Mouse (Mus musculus) stomach, postnatal 0 days (tissue): ENCODE data around the gene Slc16a8.

ENCODE experiments used
- CTCF ChIP-seq: IDR thresholded peaks from 2 replicates; pipeline ENCODE4 v1.5.1; 2016; ENCODE audit warnings: antibody characterized with exemption, low read depth, mild to moderate bottlenecking, moderate library complexity
- EP300 ChIP-seq: optimal IDR thresholded peaks from 2 replicates; pipeline ENCODE3; 2016; ENCODE audit warnings: antibody characterized with exemption

- TF ChIP-seq CTCF (no peak), EP300 (no peak)
Measured at GRCm38 (mm10) chr15:79202575-79202974, 52.0 kb downstream of the Slc16a8 start.
